Mouse (Mus musculus): ENCODE results near the gene Rundc3b.

- no peak for TF ChIP-seq CTCF (IDR thresholded peaks at IDR 0.05; ENCODE audit: low read depth)
- no peak for TF ChIP-seq EP300 (IDR thresholded peaks at IDR 0.05; ENCODE audit: low read depth)
These were observed 11.8 kb upstream of the Rundc3b start for GRCm38 (mm10) chr5:8634489-8634975.
